Mouse (Mus musculus) frontal cortex, adult (tissue): Measurements from ENCODE around the gene Mical3.

ENCODE experiments used
- ATAC-seq: cut with Nextera tagmentation; 2 replicates; pipeline ENCODE4 v1.9.2; 2017; ENCODE audit warnings: mild to moderate bottlenecking, moderate library complexity, mixed read lengths; ENCODE audit not compliant: low TSS enrichment

The Mical3 gene

DNA sequence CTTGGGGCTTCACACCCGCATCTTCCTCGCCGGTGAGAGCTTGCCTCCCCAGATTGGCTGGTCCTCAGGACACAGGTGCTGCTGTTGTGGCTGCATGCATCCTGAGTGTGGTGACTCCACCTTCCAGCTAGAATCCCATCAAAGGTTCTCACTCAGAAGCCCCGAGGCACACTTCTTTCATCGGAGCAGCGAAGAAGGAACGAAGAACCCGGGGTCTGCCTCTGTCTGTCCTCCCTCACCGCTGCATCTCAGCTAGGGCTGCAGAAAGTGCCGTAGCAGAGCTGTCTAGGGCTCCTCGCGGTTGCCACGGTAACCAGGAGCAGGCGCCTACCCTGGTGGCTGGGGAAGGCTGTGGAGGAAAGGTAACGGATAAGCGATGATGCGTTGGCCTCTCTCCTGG, at the start of gene Mical3:
Gene Mical3, minus strand, starts transcription at position 227 of the 400 bp plus-strand sequence.
- ATAC-seq: peak; percentile 79

DNA sequence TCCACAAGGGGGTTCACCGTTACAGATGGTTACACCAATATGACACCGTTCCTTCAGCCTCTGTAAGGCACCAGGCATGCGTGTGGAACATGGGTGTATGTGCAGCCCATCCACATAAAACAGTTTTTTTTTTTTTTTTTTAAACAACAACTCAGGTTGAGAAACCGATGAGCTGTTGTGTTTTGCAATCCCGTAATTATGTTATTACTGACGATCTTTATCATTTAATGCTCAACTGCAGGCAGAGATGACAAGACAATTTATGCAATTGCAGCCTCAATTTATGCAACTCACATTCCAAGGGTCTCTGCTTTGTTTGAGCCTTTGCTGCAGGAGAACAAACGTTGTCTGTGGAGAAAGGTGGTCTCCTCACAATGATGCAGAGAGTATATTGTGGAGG, 49.0 kb upstream of the Mical3 start:
- no peak for ATAC-seq

DNA sequence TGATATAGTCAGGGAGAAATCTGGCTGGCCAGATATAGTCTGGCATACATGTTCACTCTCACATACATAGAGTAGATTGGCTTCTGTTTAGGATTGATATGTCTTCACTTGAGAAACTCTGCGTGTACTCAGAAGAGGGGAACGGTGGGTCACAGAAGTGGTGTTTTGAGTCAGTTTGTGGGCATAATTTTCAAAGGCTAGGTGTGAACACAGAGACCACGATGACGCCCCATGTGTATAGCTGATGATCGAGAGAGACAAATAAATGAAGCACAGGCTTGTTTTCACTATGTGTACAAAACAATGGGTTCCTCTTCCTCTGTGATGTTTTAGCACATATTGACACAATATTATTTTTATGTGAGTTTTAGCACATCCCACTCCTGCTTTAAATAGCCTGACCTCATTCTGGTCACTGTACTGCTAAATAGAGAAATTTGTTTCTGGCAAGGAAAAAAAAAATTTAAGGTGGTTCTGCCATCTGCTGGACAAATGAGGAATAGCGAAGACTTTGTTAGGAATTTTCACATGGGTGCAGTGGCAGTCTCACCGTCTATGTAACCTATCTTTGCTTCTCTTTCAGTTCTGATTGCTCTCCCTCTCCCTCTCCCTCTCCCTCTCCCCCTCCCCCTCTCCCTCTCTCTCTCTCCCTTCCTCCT, 48.0 kb upstream of the Mical3 start:
- ATAC-seq: peak; percentile 46

DNA sequence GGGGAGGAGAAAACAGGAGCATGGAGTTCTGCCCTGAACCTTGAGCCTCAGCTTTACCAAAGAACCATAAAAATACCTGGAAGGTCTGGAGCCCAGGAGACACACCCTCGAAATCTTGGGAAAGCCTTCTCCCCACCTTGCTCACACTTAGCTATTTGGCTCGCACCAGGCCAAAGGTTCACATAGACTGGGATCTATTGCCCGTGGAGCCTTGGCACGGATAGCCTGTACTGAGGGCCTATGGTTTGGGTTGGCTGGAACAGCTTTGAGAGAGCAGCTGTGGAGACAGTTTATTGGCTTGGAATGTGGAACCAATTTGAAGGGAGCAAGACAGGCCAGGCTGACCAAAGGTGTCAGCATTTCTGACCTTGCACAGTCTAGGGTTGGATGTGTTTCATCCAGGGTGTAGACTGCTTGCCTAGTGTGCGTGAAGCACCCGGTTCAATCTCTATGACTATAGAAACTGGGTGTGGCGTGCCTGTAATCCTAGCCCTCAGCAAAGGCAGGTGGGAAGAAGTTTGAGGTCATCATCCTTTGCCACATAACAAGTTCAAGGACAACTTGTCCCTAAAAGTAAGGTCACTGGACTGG, 46.4 kb upstream of the Mical3 start:
- ATAC-seq: no peak

DNA sequence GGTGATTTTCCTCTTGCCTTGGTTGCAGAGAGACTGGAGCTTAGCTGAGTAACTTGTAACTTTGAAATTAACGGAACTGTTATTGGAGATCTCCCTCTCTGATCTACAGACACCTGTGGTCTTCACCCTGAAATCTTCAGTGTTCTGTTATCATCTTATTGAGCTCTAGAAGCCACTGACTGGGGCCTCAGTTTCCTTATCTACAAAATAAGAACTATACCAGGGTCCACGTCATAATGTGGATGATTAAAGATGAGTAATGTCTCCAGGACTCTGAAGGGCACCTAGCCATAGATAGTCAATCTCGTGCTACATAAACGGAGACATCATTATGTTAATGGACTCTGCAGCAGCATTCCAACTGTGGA, 45.9 kb upstream of the Mical3 start:
- ATAC-seq: no peak

DNA sequence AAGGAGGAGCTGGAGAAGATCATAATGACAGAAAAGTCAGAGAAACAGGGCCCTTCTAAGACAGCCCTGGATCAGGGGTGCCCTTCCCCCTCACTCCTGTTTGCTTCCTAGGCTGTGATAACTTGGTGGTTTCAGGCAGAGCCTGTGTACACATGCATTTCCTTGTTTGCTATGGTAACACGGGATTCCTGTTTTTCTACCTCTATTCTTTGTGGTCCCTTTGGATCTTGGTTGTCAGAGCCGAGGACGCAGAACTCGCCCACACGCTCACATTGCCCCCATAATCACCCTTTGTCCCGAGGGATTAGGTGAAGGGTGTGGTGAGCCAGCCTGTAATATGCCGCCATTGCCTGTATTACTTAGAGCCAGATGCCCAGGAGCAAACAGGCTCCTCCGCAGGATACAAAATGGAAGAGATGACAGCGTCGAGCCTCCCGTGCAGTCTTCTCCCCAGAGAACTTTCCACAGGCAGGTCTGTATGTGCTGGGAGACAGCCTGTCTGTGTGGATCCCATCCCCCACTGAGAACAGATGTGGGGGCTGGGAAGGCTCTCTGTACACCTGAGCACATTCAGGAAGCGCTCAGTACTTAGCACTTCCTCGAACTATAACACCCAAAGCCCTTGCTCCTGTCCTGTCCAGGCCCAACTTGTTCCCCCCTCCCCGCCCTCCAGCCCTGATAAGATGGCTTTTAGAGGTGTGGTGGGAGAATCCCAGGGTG, 45.4 kb upstream of the Mical3 start:
- ATAC-seq: no peak

DNA sequence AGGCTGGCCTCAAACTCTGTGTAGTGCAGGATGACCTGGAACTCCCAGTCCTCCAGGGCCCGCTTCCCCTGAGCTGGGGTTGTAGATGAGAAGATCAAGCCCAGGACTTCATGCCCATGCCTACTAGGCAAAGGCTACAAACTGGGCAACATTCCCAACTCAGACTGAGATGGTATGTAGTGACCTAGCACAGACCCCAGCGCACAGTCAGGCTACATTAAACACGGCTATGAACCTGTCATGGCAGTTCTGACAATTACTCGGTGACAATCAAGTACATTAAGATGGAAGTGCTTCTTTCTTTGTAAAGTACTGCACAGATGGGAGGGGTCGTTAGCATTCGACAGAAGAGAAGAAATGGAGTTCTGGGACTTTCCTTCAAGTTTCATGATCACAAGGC, 44.0 kb upstream of the Mical3 start:
- ATAC-seq: no peak

DNA sequence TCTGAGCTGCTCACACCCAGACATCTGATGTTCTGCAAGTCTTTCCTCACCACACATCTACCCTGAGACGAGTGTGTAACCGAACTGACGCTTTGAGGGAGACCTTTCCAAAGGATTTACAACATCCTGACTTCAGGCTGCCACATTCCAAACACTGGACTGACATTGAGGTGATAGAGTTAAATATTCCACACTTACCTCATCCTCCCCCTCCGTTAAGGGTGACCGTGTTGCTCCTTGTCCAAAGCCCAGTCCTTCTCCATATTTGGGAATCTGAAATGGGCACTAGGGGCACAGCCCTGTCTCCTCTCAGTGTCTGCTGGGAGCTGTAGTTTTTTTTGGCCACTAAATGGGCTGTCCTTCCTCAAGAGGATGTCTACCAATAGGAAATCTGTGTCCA, 42.7 kb upstream of the Mical3 start:
- no peak for ATAC-seq

DNA sequence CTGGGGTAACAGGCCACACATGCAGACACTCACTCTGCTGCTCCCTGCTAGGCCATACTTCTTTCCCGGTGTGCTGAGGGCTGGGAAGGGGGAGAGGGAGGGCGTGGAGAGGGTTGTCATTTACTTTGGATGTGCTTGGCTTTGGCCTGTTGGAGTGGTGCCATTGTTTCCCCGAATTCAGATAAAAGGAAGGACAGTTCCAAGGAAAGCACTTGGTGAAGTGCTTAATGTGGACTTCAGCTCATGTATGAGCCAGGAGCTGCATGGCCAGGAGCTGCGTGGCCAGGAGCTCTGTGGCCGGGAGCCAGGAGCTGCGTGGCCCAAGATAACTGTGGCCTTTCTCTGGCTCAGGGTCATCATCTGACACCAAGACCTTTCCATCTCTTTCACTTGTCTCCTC, 40.3 kb upstream of the Mical3 start:
- ATAC-seq: no peak

DNA sequence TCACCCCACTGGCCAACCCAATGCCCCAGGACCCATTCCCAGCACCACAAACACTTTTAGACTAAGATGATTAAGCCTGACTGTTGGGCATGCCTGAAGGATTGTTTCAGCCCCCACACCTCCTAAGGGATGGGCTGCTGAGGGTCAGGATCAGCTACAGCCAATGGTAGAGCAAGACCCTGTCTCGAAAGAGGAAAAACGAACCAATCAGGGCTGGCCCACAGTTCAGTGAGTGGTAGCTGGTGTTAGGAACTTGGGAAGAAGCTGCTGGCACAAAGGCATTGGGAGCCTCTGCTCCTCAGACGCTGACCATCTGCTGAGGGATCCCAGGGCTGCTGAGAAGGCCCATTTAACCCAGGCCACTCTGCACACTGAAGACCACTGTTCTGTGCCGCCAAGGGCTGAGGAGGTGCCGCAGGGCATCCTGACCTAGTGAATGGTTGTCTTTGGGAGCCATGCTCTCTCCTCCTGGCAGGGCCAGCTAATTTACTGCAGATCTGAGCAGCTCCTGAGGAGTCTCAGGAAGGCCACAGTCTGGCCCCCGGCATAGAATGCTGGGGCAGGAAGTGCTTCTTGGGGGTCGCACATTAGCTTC, 36.7 kb upstream of the Mical3 start:
- ATAC-seq: no peak

DNA sequence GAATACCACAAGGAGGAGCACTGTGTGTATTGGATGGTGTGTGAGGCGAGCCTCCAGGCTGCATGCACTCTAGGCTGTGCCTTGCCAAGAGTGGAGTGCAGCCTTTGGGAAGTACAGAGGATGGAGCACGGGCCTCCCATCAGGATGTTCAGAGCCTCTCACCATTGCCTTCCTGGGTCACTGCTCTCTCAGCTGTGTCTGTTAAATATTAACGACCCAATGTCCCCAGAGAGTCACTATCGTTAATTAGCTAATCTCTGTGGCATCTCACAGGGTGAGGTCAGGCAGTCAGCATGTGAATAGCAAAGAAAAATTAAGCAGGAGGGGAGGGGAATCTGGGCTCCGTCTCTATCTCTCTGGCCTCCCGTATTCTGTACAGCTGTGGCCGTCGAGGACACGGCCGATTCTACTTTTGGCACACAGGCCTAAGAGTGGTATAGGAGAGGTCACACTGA, 35.3 kb upstream of the Mical3 start:
- no peak for ATAC-seq

DNA sequence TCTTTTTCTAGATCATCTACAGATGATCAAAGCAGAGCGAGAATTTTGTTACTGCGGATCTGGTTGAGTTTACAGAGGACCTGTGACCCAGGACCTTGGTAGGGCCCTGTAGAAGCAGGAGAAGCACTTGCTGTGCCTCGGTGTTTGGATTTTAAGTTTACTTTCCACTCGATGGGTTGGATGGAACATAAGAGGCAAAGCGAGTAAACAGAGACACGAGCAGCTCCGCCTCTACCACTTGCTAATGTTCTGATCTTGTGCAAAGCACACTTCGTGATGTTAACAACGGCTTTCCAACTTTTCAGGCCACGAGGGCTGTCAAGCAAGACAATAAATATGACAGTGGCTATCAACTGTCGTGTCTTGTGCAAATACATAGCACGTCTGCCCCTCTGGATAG, 31.8 kb upstream of the Mical3 start:
- no peak for ATAC-seq

DNA sequence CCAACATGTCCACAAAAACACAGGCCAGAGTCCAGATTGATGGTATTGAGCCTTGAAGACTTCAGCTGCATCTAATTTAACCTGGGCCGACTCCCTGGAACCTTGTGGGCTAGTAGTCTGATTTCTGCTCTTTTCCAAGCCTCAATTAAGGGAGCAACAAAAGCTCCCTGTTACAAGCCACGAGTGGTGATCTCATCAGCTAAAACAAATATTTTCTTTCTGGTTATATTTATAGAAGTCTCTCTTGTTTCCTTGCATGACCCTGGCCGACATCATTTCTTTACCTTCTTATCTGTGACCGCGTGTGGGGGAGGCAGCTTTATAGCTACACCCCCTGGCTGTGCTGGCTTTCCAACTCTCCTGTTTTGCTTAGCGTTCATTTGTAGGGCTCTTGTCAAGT, 29.3 kb upstream of the Mical3 start:
- ATAC-seq: no peak

DNA sequence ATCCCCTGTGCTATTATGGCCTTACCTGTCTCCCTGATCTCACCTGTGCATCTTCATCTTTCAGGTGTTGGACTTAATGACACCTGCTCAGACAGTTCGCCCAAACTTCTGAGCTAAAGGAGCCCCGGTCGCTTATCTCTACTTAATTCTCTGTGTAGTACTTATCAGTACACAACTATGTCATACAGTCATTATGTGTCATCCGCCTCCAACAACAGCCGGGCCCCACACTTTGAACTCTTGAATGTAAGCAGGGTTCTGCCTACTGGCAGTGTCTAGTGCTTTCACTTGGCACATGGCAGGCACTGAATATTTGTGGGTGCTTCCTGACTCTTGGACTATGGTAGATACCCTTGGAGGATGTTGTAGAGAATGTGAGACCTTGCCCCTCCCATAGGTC, 28.8 kb upstream of the Mical3 start:
- ATAC-seq: no peak

DNA sequence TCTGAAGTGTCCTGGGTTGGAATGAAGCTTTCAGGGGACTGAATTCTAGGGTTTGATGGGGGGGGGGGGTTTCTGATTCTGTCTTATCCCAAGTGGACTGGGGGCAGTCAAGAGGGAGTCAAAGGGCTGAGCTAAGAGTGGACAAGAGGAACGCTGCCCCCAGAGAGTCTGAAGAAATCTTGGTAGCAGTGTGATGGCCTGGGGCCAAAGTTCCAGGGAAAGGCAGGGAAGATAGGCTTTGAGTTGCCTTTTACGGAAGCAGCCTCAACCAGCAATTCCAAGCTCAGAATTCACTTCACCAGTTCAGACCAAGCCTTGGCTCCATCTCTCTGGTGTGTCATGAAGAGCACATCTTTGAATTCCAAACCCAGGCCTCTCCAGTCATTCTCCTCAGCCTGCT, 25.2 kb upstream of the Mical3 start:
- ATAC-seq: no peak

DNA sequence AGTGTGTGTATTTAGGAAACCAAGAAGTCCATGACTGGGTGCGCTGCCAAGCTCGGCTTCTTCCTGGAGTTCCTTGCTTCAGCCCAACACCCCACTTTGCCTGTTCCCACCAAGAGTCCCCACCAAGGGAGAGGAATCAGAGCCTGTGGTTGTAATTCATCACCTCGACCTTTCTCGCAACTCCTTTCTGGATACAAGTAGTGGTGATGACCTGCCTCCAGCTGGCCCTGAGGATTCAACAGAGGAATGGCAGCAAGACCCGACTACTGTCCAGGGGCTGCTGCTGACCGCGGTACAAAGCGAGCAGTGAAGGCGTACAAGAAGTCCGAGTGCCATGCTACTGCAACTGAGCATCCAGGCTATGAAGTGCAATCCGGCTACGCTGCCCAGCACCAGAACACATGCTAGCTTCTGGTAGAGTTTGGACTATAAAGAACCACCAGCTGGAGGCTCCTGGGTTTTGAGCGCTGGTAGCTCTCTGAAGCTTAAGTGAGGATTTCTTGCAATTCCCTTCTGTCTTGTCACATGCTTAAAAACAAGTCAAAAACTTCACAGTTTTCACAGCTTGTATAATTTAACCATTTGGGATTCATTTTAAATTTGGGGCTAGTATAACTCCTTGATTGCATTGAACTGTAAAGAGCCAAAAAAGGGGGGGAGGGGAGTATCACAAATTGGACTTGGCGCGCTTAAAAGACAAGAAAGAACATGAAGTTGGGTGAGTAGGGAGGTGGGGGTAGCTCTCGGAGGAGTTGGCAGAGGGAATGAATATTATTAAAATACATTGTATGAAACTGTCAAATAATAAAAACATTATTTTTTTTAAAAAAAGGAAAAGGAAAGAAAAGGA, 23.9 kb upstream of the Mical3 start:
- ATAC-seq: peak; percentile 93

DNA sequence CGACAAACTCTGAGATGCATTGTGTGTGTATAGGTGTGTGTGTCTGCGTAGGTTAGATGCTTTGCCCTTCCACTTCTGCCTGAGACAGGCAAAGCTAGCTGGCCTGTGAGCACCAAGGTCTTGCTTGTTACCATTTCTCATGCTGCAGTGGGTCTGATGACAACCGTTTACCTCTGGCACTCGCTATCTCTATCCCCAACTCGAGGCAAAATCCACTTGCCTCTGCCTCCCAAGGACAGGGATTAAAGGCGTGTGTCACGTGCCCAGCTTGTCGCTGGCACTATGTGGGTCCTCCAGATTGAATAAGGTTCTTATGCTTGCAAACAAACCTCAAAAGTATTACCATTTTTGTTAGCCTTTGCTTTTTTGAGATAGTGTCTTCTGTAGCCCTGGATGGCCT, 22.4 kb upstream of the Mical3 start:
- no peak for ATAC-seq

DNA sequence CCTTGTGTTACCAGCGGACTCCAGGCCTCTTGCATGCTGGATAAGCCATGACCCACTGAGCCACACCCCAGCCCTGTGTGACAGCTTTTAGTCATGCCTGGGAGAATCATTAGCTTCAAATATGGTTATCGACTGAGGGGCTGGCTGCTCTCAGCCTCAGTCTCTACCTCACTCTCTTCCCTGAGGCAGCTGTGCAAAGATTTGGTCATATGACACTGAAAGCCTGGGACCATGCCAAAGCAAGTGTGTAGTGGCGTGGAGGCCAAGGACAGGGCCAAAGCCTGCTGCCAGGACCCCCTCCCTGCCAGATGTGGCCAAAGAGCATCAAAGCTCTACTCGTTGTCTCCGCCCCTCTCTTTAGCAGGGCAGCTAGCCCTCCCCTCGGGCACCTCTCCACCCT, 20.9 kb upstream of the Mical3 start:
- ATAC-seq: no peak

DNA sequence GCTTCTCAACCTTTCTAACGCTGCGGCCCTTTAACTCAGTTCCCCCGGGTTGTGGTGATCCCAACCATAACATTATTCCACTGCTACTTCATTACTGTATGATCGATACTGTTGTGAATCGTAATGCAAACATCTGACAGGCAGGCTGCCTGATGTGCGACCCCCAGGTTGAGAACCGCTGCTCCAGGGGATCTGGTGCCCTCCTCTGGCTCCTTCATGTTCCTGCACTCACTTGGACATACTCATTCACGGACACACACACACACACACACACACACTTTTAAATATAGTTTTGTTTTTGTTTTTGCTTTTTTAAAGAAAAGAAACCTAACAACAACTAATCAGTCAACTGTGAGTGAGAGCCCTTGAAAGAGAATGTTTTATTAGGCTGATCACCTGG, 19.3 kb upstream of the Mical3 start:
- no peak for ATAC-seq

DNA sequence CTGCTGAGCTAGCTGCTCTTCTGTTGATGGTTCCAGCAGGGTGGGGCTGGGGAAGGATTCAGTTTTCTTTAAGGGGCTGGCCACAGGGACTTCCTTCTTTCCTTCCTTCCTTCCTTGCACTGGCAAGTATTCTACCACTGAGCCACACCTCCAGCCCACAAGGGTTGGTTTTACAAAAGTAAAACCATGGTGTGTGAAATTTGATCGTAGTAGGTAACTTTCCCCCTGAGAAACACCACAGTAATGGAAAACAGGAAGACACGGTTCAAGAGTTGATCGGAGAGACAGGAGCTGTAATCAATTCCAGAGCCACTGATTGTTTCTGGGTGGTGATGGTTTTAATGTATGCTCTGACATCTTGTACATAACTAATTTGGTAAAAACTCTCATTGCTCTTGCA, 18.6 kb upstream of the Mical3 start:
- ATAC-seq: no peak

DNA sequence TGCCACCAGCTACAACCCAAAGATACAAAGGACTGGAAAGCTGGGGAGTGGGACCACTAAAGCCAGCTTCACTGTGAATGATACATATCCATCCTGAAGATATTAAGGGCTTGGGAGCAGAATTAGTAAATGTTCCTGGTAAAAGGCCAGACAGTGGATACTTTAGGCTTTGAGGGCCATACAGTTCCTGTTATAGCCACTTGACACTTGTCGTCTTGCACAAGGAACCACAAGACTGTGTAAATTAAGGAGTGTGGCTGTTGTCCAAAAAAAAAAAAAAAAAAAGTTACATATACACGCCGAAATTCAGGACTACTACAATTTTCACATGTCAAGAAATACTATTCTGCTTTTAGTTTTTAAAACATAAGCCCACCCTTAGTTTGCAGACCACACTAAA, 17.6 kb upstream of the Mical3 start:
- no peak for ATAC-seq

DNA sequence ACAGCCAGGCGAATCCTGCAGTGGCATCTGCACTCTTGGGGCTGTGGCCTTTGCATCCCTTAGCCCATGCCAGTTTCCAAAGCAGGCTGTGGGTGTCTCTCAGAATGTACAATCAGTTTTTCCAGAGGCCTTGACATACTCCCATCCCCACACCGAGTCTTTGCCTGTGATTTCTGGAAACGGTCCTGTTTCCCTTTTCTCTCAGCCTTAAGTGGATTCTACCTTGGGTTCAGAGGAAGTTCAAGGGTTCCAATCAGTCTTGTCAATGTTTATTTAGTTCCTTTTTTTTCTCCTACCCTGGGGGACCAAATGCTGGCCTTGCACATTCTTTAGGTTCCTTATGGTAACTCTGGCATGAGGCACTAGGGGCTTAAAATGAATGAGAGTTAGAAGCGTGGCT, 16.0 kb upstream of the Mical3 start:
- ATAC-seq: no peak
